Mouse (Mus musculus): Measurements from ENCODE around the gene Ttc33.

- TF ChIP-seq GATA1 (IDR thresholded peaks at IDR 0.05; ENCODE audit: low read length): no peak
- no peak for TF ChIP-seq TAL1 (IDR thresholded peaks at IDR 0.05; ENCODE audit: low read length)
Measured at GRCm38 (mm10) chr15:5236538-5236937, 51.2 kb downstream of the Ttc33 start.
